In genomic region chr4:153696426-153697040, GRCm38 (mm10) we compare ENCODE assay signal across 17 mouse cellular contexts.
DNase-seq lines count a peak whose midpoint lies in the region; ATAC-seq lines count a peak whose summit lies in the region.
"Had no signal": no experiment of that assay in that cellular context is flagged by ENCODE, and none has a peak within 500 bp of the region (broad histone marks: within the 10 kb centered on the region; RNA-seq: fewer than 3 reads in every experiment).

No protein-coding gene starts in this region.

- no peak overlapping the region for H3K4me3 ChIP-seq in embryonic facial prominence, embryonic 11.5 days (ENCODE audit: low read depth, low read length)
- no peak overlapping the region for H3K4me3 ChIP-seq in embryonic facial prominence, embryonic 10.5 days
- 0 out of 2 replicates have a peak overlapping the region, but pooled peaks have one; percentile 11 for H3K4me3 ChIP-seq in hindbrain, embryonic 10.5 days
- H3K4me3 ChIP-seq in midbrain, embryonic 11.5 days (ENCODE audit: low read depth, low read length): no peak overlapping the region
- H3K4me3 ChIP-seq in intestine, embryonic 16.5 days (ENCODE audit: low read length): no peak overlapping the region
- H3K4me3 ChIP-seq: embryonic facial prominence, embryonic 12.5 days; heart, embryonic 10.5 days; left cerebral cortex, adult 2 months; limb, embryonic 13.5 days; stomach, embryonic 15.5 days had no signal

- H3K9ac ChIP-seq in embryonic facial prominence, embryonic 11.5 days (replicated peaks; ENCODE audit: low read length): no peak overlapping the region
- H3K9ac ChIP-seq in midbrain, embryonic 11.5 days (ENCODE audit: low read length): peak overlapping the region; percentile 20; the same call in 1 of the 2 replicates
- no peak overlapping the region for H3K9ac ChIP-seq in intestine, embryonic 16.5 days (ENCODE audit: low read depth, low read length)
- H3K9ac ChIP-seq: embryonic facial prominence, embryonic 12.5 days; limb, embryonic 13.5 days; stomach, embryonic 15.5 days had no signal

- H3K4me2 ChIP-seq in embryonic facial prominence, embryonic 11.5 days (ENCODE audit: low read depth, low read length): no peak overlapping the region
- H3K4me2 ChIP-seq in midbrain, embryonic 11.5 days: no peak overlapping the region
- no peak overlapping the region for H3K4me2 ChIP-seq in intestine, embryonic 16.5 days (ENCODE audit: low read depth, low read length)
- H3K4me2 ChIP-seq: embryonic facial prominence, embryonic 12.5 days; limb, embryonic 13.5 days; stomach, embryonic 15.5 days had no signal

- ATAC-seq in embryonic facial prominence, embryonic 11.5 days (replicated peaks; ENCODE audit: insufficient number of reproducible peaks, low FRiP score, low TSS enrichment, low read depth): no peak
- peak; percentile 87 for ATAC-seq in midbrain, embryonic 11.5 days (ENCODE audit: low FRiP score)
- no peak for ATAC-seq in intestine, embryonic 16.5 days

- DNase-seq in embryonic facial prominence, embryonic 11.5 days (ENCODE audit: low spot score): peak; percentile 20
- no peak for DNase-seq in embryonic facial prominence, embryonic 10.5 days (ENCODE audit: low spot score)
- DNase-seq in hindbrain, embryonic 10.5 days (ENCODE audit: low spot score): peak; percentile 36
- DNase-seq in midbrain, embryonic 11.5 days (ENCODE audit: low spot score, missing footprints): no peak
- DNase-seq in retina, postnatal 1 day: peak; percentile 56
- no peak for DNase-seq in cerebellum, adult 11-12 months
- DNase-seq in testis, postnatal 10 days (ENCODE audit: low spot score): no peak
- DNase-seq: cerebellum, adult 8-10 months; heart, postnatal 36 days; kidney, adult 8-10 months; thymus, postnatal 25 days had no signal

- H3K27ac ChIP-seq in embryonic facial prominence, embryonic 11.5 days (replicated peaks; ENCODE audit: low read depth, low read length): no peak overlapping the region
- no peak overlapping the region for H3K27ac ChIP-seq in embryonic facial prominence, embryonic 10.5 days (replicated peaks)
- peak overlapping the region; percentile 69; the same call in 1 of the 2 replicates for H3K27ac ChIP-seq in hindbrain, embryonic 10.5 days
- H3K27ac ChIP-seq in midbrain, embryonic 11.5 days (ENCODE audit: low read depth, low read length): no peak overlapping the region
- no peak overlapping the region for H3K27ac ChIP-seq in intestine, embryonic 16.5 days (ENCODE audit: low read length)
- H3K27ac ChIP-seq: embryonic facial prominence, embryonic 12.5 days; heart, embryonic 10.5 days; left cerebral cortex, adult 2 months; limb, embryonic 13.5 days; stomach, embryonic 15.5 days had no signal

- 13% methylated on average over 14 of the region's 14 CpGs for WGBS in embryonic facial prominence, embryonic 11.5 days
- 19% methylated on average over 14 of the region's 14 CpGs for WGBS in embryonic facial prominence, embryonic 10.5 days
- 19% methylated on average over 14 of the region's 14 CpGs for WGBS in hindbrain, embryonic 10.5 days
- 19% methylated on average over 14 of the region's 14 CpGs for WGBS in midbrain, embryonic 11.5 days
- 45% methylated on average over 14 of the region's 14 CpGs for WGBS in intestine, embryonic 16.5 days

- H3K27me3 ChIP-seq in embryonic facial prominence, embryonic 11.5 days (ENCODE audit: control insufficient read depth, insufficient read depth, low read length): no peaks in the 10 kb centered on the region
- no peaks in the 10 kb centered on the region; the same call in 1 of the 2 replicates for H3K27me3 ChIP-seq in embryonic facial prominence, embryonic 10.5 days (replicated peaks; ENCODE audit: low read depth, poor library complexity, severe bottlenecking)
- H3K27me3 ChIP-seq in hindbrain, embryonic 10.5 days (ENCODE audit: insufficient read depth, poor library complexity, severe bottlenecking): peaks cover 7% of the 10 kb centered on the region; the same call in 1 of the 2 replicates
- H3K27me3 ChIP-seq in midbrain, embryonic 11.5 days (ENCODE audit: control insufficient read depth, insufficient read depth, low read length): peaks cover 6% of the 10 kb centered on the region
- H3K27me3 ChIP-seq in intestine, embryonic 16.5 days (replicated peaks; ENCODE audit: control insufficient read depth, insufficient read depth, low read length): no peaks in the 10 kb centered on the region
- H3K27me3 ChIP-seq: embryonic facial prominence, embryonic 12.5 days; stomach, embryonic 15.5 days had no signal

- no peaks in the 10 kb centered on the region for H3K36me3 ChIP-seq in embryonic facial prominence, embryonic 11.5 days (replicated peaks; ENCODE audit: control insufficient read depth, insufficient read depth, low read depth, low read length)
- no peaks in the 10 kb centered on the region for H3K36me3 ChIP-seq in embryonic facial prominence, embryonic 10.5 days (replicated peaks)
- no peaks in the 10 kb centered on the region for H3K36me3 ChIP-seq in hindbrain, embryonic 10.5 days
- H3K36me3 ChIP-seq in midbrain, embryonic 11.5 days (ENCODE audit: control insufficient read depth, insufficient read depth, low read length): no peaks in the 10 kb centered on the region
- no peaks in the 10 kb centered on the region for H3K36me3 ChIP-seq in intestine, embryonic 16.5 days (ENCODE audit: control insufficient read depth, insufficient read depth, low read length)
- H3K36me3 ChIP-seq: embryonic facial prominence, embryonic 12.5 days; heart, embryonic 10.5 days; limb, embryonic 13.5 days; stomach, embryonic 15.5 days had no signal

- H3K4me1 ChIP-seq in embryonic facial prominence, embryonic 11.5 days (ENCODE audit: control insufficient read depth, insufficient read depth, low read length): no peaks in the 10 kb centered on the region; the same call in 1 of the 2 replicates
- H3K4me1 ChIP-seq in embryonic facial prominence, embryonic 10.5 days: peaks cover 26% of the 10 kb centered on the region
- H3K4me1 ChIP-seq in hindbrain, embryonic 10.5 days (replicated peaks): peaks cover 20% of the 10 kb centered on the region
- H3K4me1 ChIP-seq in midbrain, embryonic 11.5 days (ENCODE audit: control insufficient read depth, insufficient read depth, low read length): peaks cover 12% of the 10 kb centered on the region
- H3K4me1 ChIP-seq in intestine, embryonic 16.5 days (ENCODE audit: control insufficient read depth, insufficient read depth, low read length): no peaks in the 10 kb centered on the region
- H3K4me1 ChIP-seq: heart, embryonic 10.5 days; limb, embryonic 13.5 days; stomach, embryonic 15.5 days had no signal

- no peaks in the 10 kb centered on the region for H3K9me3 ChIP-seq in embryonic facial prominence, embryonic 11.5 days (replicated peaks; ENCODE audit: control insufficient read depth, low read length)
- no peaks in the 10 kb centered on the region for H3K9me3 ChIP-seq in embryonic facial prominence, embryonic 10.5 days
- no peaks in the 10 kb centered on the region for H3K9me3 ChIP-seq in hindbrain, embryonic 10.5 days
- no peaks in the 10 kb centered on the region for H3K9me3 ChIP-seq in midbrain, embryonic 11.5 days (ENCODE audit: control insufficient read depth, low read length)
- H3K9me3 ChIP-seq in intestine, embryonic 16.5 days (ENCODE audit: control insufficient read depth, low read length): no peaks in the 10 kb centered on the region
- H3K9me3 ChIP-seq: embryonic facial prominence, embryonic 12.5 days; heart, embryonic 10.5 days; limb, embryonic 13.5 days; stomach, embryonic 15.5 days had no signal

Comparison
In these comparisons a context has a peak if more than half of its experiments do, and no peak if none do; other contexts are left out.
1. DNase-seq: peak in embryonic facial prominence, embryonic 11.5 days (single experiment), hindbrain, embryonic 10.5 days (single experiment) and retina, postnatal 1 day (single experiment); none in embryonic facial prominence, embryonic 10.5 days (single experiment), midbrain, embryonic 11.5 days (single experiment), cerebellum, adult 11-12 months (single experiment) and testis, postnatal 10 days (single experiment).